Mouse (Mus musculus): Measurements from ENCODE around the gene Ppp1r9b. TPM values are rescaled to one million over a fixed set of nuclear protein-coding genes. Genes with fewer than 3 reads are reported as not detected.

The Ppp1r9b gene
- polyA plus RNA-seq, 1 experiment from 2014 or later = 10.6 TPM

Other genes with a start within 250 kb of the Ppp1r9b start
- gene Cdc34b, start 249.3 kb upstream of the Ppp1r9b start, polyA plus RNA-seq (2015; fragmentation: Nextera tagmentation; extraction: Ambion mirVana) = 0.08 TPM in 1 of 2 replicates, not detected in the other
- gene Tmem92, start 208.3 kb upstream of the Ppp1r9b start, polyA plus RNA-seq (2015; fragmentation: Nextera tagmentation; extraction: Ambion mirVana) = not detected in 2 replicates
- gene Col1a1, start 54.8 kb upstream of the Ppp1r9b start, polyA plus RNA-seq (2015; fragmentation: Nextera tagmentation; extraction: Ambion mirVana) = 83.0 and 85.6 TPM in 2 replicates
- gene Hils1, start 23.4 kb upstream of the Ppp1r9b start, polyA plus RNA-seq (2015; fragmentation: Nextera tagmentation; extraction: Ambion mirVana) = not detected in 2 replicates
- 0.21 and 0.28 TPM in 2 replicates for gene Sgca, start 14.7 kb upstream of the Ppp1r9b start, polyA plus RNA-seq (2015; fragmentation: Nextera tagmentation; extraction: Ambion mirVana)
- 35.4 and 36.3 TPM in 2 replicates for gene Samd14, start 18.8 kb downstream of the Ppp1r9b start, polyA plus RNA-seq (2015; fragmentation: Nextera tagmentation; extraction: Ambion mirVana)
- 5.8 and 8.6 TPM in 2 replicates for gene Pdk2, start 50.3 kb downstream of the Ppp1r9b start, polyA plus RNA-seq (2015; fragmentation: Nextera tagmentation; extraction: Ambion mirVana)
- gene Itga3, start 85.8 kb downstream of the Ppp1r9b start, polyA plus RNA-seq (2015; fragmentation: Nextera tagmentation; extraction: Ambion mirVana) = 1.8 and 1.9 TPM in 2 replicates
- 0.03 TPM in 2 replicates for gene Dlx3, start 129.1 kb downstream of the Ppp1r9b start, polyA plus RNA-seq (2015; fragmentation: Nextera tagmentation; extraction: Ambion mirVana)
- 0.09 TPM in 1 of 2 replicates, not detected in the other for gene Dlx4, start 155.2 kb downstream of the Ppp1r9b start, polyA plus RNA-seq (2015; fragmentation: Nextera tagmentation; extraction: Ambion mirVana)